Mouse (Mus musculus): ENCODE data around the gene Angptl1. TPM values are rescaled to one million over a fixed set of nuclear protein-coding genes. Genes with fewer than 3 reads are reported as not detected.

Angptl1 gene
- polyA plus RNA-seq, 1 experiment from 2014 or later: 0.41 TPM

GRCm38 (mm10) chr1:156860266-156860665 is 21.9 kb downstream of the Angptl1 start:
- Histone ChIP-seq H3K4me1 (ENCODE audit: control insufficient read depth, low read depth, low read length) (no peaks in the 10 kb centered on the region; the same call in 1 of the 2 replicates), H3K27me3 (ENCODE audit: control insufficient read depth, insufficient read depth, low read depth, low read length) (no peaks in the 10 kb centered on the region), H3K4me3 (ENCODE audit: low read depth, low read length) (no peak overlapping the region), H3K9ac (ENCODE audit: low read depth, low read length) (no peak overlapping the region), H3K9me3 (replicated peaks; ENCODE audit: control insufficient read depth, low read length) (no peaks in the 10 kb centered on the region), H3K36me3 (ENCODE audit: control insufficient read depth, insufficient read depth) (no peaks in the 10 kb centered on the region), H3K27ac (ENCODE audit: low read length) (no peak overlapping the region), H3K4me2 (ENCODE audit: low read depth, low read length) (no peak overlapping the region)
- ATAC-seq (ENCODE audit: low read depth): no peak
- 51% methylated on average over 8 of the region's 8 CpGs for WGBS (ENCODE audit: insufficient replicate concordance)

GRCm38 (mm10) chr1:156861475-156862043 is 23.2 kb downstream of the Angptl1 start:
- Histone ChIP-seq H3K9me3 (replicated peaks; ENCODE audit: control insufficient read depth, low read length) (no peaks in the 10 kb centered on the region), H3K4me2 (ENCODE audit: low read depth, low read length) (no peak overlapping the region), H3K9ac (ENCODE audit: low read depth, low read length) (no peak overlapping the region), H3K27me3 (ENCODE audit: control insufficient read depth, insufficient read depth, low read depth, low read length) (no peaks in the 10 kb centered on the region), H3K4me1 (ENCODE audit: control insufficient read depth, low read depth, low read length) (no peaks in the 10 kb centered on the region), H3K36me3 (ENCODE audit: control insufficient read depth, insufficient read depth) (no peaks in the 10 kb centered on the region), H3K4me3 (ENCODE audit: low read depth, low read length) (no peak overlapping the region), H3K27ac (ENCODE audit: low read length) (no peak overlapping the region)
- 21% methylated on average over 4 of the region's 4 CpGs for WGBS (ENCODE audit: insufficient replicate concordance)
- 0 out of 2 replicates have a peak, but pooled peaks have one; percentile 27 for ATAC-seq (ENCODE audit: low read depth)

GRCm38 (mm10) chr1:156863726-156864125 is 25.4 kb downstream of the Angptl1 start:
- no peak overlapping the region for H3K9ac ChIP-seq (ENCODE audit: low read depth, low read length)
- H3K36me3 ChIP-seq (ENCODE audit: control insufficient read depth, insufficient read depth): no peaks in the 10 kb centered on the region
- WGBS (ENCODE audit: insufficient replicate concordance): 69% methylated on average over 3 of the region's 3 CpGs
- ATAC-seq (ENCODE audit: low read depth): no peak
- no peaks in the 10 kb centered on the region for H3K9me3 ChIP-seq (replicated peaks; ENCODE audit: control insufficient read depth, low read length)
- no peaks in the 10 kb centered on the region for H3K27me3 ChIP-seq (ENCODE audit: control insufficient read depth, insufficient read depth, low read depth, low read length)
- H3K4me1 ChIP-seq (ENCODE audit: control insufficient read depth, low read depth, low read length): no peaks in the 10 kb centered on the region
- no peak overlapping the region for H3K4me3 ChIP-seq (ENCODE audit: low read depth, low read length)
- no peak overlapping the region for H3K4me2 ChIP-seq (ENCODE audit: low read depth, low read length)
- H3K27ac ChIP-seq (ENCODE audit: low read length): no peak overlapping the region

- no peak for ATAC-seq (ENCODE audit: low read depth)
- H3K4me2 ChIP-seq (ENCODE audit: low read depth, low read length): no peak overlapping the region
- no peak overlapping the region for H3K9ac ChIP-seq (ENCODE audit: low read depth, low read length)
- no peaks in the 10 kb centered on the region for H3K27me3 ChIP-seq (ENCODE audit: control insufficient read depth, insufficient read depth, low read depth, low read length)
- no peak overlapping the region for H3K27ac ChIP-seq (ENCODE audit: low read length)
- 67% methylated on average over 3 of the region's 3 CpGs for WGBS (ENCODE audit: insufficient replicate concordance)
- H3K36me3 ChIP-seq (ENCODE audit: control insufficient read depth, insufficient read depth): no peaks in the 10 kb centered on the region
- H3K4me1 ChIP-seq (ENCODE audit: control insufficient read depth, low read depth, low read length): no peaks in the 10 kb centered on the region
- H3K4me3 ChIP-seq (ENCODE audit: low read depth, low read length): no peak overlapping the region
- H3K9me3 ChIP-seq (replicated peaks; ENCODE audit: control insufficient read depth, low read length): no peaks in the 10 kb centered on the region
These were observed 25.9 kb downstream of the Angptl1 start for GRCm38 (mm10) chr1:156864240-156864639.

GRCm38 (mm10) chr1:156870028-156870427 is 31.7 kb downstream of the Angptl1 start:
- Histone ChIP-seq H3K27me3 (ENCODE audit: control insufficient read depth, insufficient read depth, low read depth, low read length) (no peaks in the 10 kb centered on the region), H3K4me2 (ENCODE audit: low read depth, low read length) (no peak overlapping the region), H3K9me3 (replicated peaks; ENCODE audit: control insufficient read depth, low read length) (no peaks in the 10 kb centered on the region), H3K4me1 (ENCODE audit: control insufficient read depth, low read depth, low read length) (no peaks in the 10 kb centered on the region), H3K27ac (ENCODE audit: low read length) (no peak overlapping the region), H3K9ac (ENCODE audit: low read depth, low read length) (no peak overlapping the region), H3K4me3 (ENCODE audit: low read depth, low read length) (no peak overlapping the region), H3K36me3 (ENCODE audit: control insufficient read depth, insufficient read depth) (no peaks in the 10 kb centered on the region)
- ATAC-seq (ENCODE audit: low read depth): no peak
- WGBS (ENCODE audit: insufficient replicate concordance): 40% methylated on average over 5 of the region's 5 CpGs

- Histone ChIP-seq H3K4me2 (ENCODE audit: low read depth, low read length) (no peak overlapping the region), H3K4me1 (ENCODE audit: control insufficient read depth, low read depth, low read length) (no peaks in the 10 kb centered on the region), H3K4me3 (ENCODE audit: low read depth, low read length) (no peak overlapping the region), H3K27ac (ENCODE audit: low read length) (no peak overlapping the region), H3K9ac (ENCODE audit: low read depth, low read length) (no peak overlapping the region), H3K9me3 (replicated peaks; ENCODE audit: control insufficient read depth, low read length) (no peaks in the 10 kb centered on the region), H3K36me3 (ENCODE audit: control insufficient read depth, insufficient read depth) (no peaks in the 10 kb centered on the region), H3K27me3 (ENCODE audit: control insufficient read depth, insufficient read depth, low read depth, low read length) (no peaks in the 10 kb centered on the region)
- ATAC-seq (ENCODE audit: low read depth): no peak
- WGBS (ENCODE audit: insufficient replicate concordance): 61% methylated on average over 4 of the region's 4 CpGs
These were observed 32.3 kb downstream of the Angptl1 start for GRCm38 (mm10) chr1:156870616-156871015.

GRCm38 (mm10) chr1:156884782-156885181 is 46.4 kb downstream of the Angptl1 start:
- no peaks in the 10 kb centered on the region for H3K27me3 ChIP-seq (ENCODE audit: control insufficient read depth, insufficient read depth, low read depth, low read length)
- no peak for ATAC-seq (ENCODE audit: low read depth)
- H3K36me3 ChIP-seq (ENCODE audit: control insufficient read depth, insufficient read depth): no peaks in the 10 kb centered on the region
- no peaks in the 10 kb centered on the region for H3K9me3 ChIP-seq (replicated peaks; ENCODE audit: control insufficient read depth, low read length)
- 62% methylated on average over 2 of the region's 2 CpGs for WGBS (ENCODE audit: insufficient replicate concordance)
- H3K4me1 ChIP-seq (ENCODE audit: control insufficient read depth, low read depth, low read length): no peaks in the 10 kb centered on the region
- no peak overlapping the region for H3K9ac ChIP-seq (ENCODE audit: low read depth, low read length)
- H3K4me3 ChIP-seq (ENCODE audit: low read depth, low read length): no peak overlapping the region
- H3K27ac ChIP-seq (ENCODE audit: low read length): no peak overlapping the region
- no peak overlapping the region for H3K4me2 ChIP-seq (ENCODE audit: low read depth, low read length)

- no peak overlapping the region for H3K9ac ChIP-seq (ENCODE audit: low read depth, low read length)
- H3K4me2 ChIP-seq (ENCODE audit: low read depth, low read length): no peak overlapping the region
- no peaks in the 10 kb centered on the region for H3K36me3 ChIP-seq (ENCODE audit: control insufficient read depth, insufficient read depth)
- H3K27me3 ChIP-seq (ENCODE audit: control insufficient read depth, insufficient read depth, low read depth, low read length): no peaks in the 10 kb centered on the region
- H3K4me3 ChIP-seq (ENCODE audit: low read depth, low read length): no peak overlapping the region
- H3K9me3 ChIP-seq (replicated peaks; ENCODE audit: control insufficient read depth, low read length): no peaks in the 10 kb centered on the region
- no peak for ATAC-seq (ENCODE audit: low read depth)
- H3K27ac ChIP-seq (ENCODE audit: low read length): no peak overlapping the region
- no peaks in the 10 kb centered on the region for H3K4me1 ChIP-seq (ENCODE audit: control insufficient read depth, low read depth, low read length)
- WGBS (ENCODE audit: insufficient replicate concordance): 68% methylated on average over 2 of the region's 2 CpGs
These were observed 47.5 kb downstream of the Angptl1 start for GRCm38 (mm10) chr1:156885879-156886278.

GRCm38 (mm10) chr1:156888830-156889229 is 50.5 kb downstream of the Angptl1 start:
- H3K4me1 ChIP-seq (ENCODE audit: control insufficient read depth, low read depth, low read length): no peaks in the 10 kb centered on the region
- H3K36me3 ChIP-seq (ENCODE audit: control insufficient read depth, insufficient read depth): no peaks in the 10 kb centered on the region
- no peaks in the 10 kb centered on the region for H3K27me3 ChIP-seq (ENCODE audit: control insufficient read depth, insufficient read depth, low read depth, low read length)
- H3K27ac ChIP-seq (ENCODE audit: low read length): no peak overlapping the region
- 62% methylated on average over 4 of the region's 4 CpGs for WGBS (ENCODE audit: insufficient replicate concordance)
- no peak overlapping the region for H3K4me3 ChIP-seq (ENCODE audit: low read depth, low read length)
- no peak overlapping the region for H3K9ac ChIP-seq (ENCODE audit: low read depth, low read length)
- ATAC-seq (ENCODE audit: low read depth): no peak
- no peaks in the 10 kb centered on the region for H3K9me3 ChIP-seq (replicated peaks; ENCODE audit: control insufficient read depth, low read length)
- H3K4me2 ChIP-seq (ENCODE audit: low read depth, low read length): no peak overlapping the region

All from liver, embryonic 16.5 days (tissue).